Mouse (Mus musculus): ENCODE measurements at regions not wholly inside any gene's neighbourhood (a gene's known extent, or its start where the extent isn't known, plus 50 kb on each side); places are given as distances from the start of the nearest gene placed in this dataset.

- no peak for DNase-seq (ENCODE audit: low spot score)
Observed at GRCm38 (mm10) chr6:93488441-93488955, 545.2 kb upstream of the Adamts9 start.

- DNase-seq (ENCODE audit: low spot score): no peak
Observed at GRCm38 (mm10) chr6:93478521-93478920, 535.2 kb upstream of the Adamts9 start.

- DNase-seq (ENCODE audit: low spot score): no peak
Observed at GRCm38 (mm10) chr6:93474981-93475380, 531.7 kb upstream of the Adamts9 start.

GRCm38 (mm10) chr6:93467867-93468266 is 524.6 kb upstream of the Adamts9 start:
- DNase-seq (ENCODE audit: low spot score): no peak

GRCm38 (mm10) chr6:93462861-93463260 is 519.6 kb upstream of the Adamts9 start:
- no peak for DNase-seq (ENCODE audit: low spot score)

- DNase-seq (ENCODE audit: low spot score): no peak
Observed at GRCm38 (mm10) chr6:93461374-93461773, 518.1 kb upstream of the Adamts9 start.

- DNase-seq (ENCODE audit: low spot score): no peak
Observed at GRCm38 (mm10) chr6:93457613-93458012, 514.3 kb upstream of the Adamts9 start.

- DNase-seq (ENCODE audit: low spot score): no peak
Observed at GRCm38 (mm10) chr6:93456383-93457033, 513.2 kb upstream of the Adamts9 start.

GRCm38 (mm10) chr6:93445568-93445967 is 502.3 kb upstream of the Adamts9 start:
- peak; percentile 64 for DNase-seq (ENCODE audit: low spot score)

- peak; percentile 12 for DNase-seq (ENCODE audit: low spot score)
Observed at GRCm38 (mm10) chr6:93445124-93445523, 501.8 kb upstream of the Adamts9 start.

- no peak for DNase-seq (ENCODE audit: low spot score)
Observed at GRCm38 (mm10) chr6:93443766-93444557, 500.7 kb upstream of the Adamts9 start.

- no peak for DNase-seq (ENCODE audit: low spot score)
Observed at GRCm38 (mm10) chr6:93433446-93433845, 490.2 kb upstream of the Adamts9 start.

- DNase-seq (ENCODE audit: low spot score): no peak
Observed at GRCm38 (mm10) chr6:93426141-93426540, 482.8 kb upstream of the Adamts9 start.

- no peak for DNase-seq (ENCODE audit: low spot score)
Observed at GRCm38 (mm10) chr6:93422906-93423305, 479.6 kb upstream of the Adamts9 start.

GRCm38 (mm10) chr6:93422253-93422652 is 479.0 kb upstream of the Adamts9 start:
- DNase-seq (ENCODE audit: low spot score): no peak

- DNase-seq (ENCODE audit: low spot score): no peak
Observed at GRCm38 (mm10) chr6:93417625-93418024, 474.3 kb upstream of the Adamts9 start.

GRCm38 (mm10) chr6:93416006-93416405 is 472.7 kb upstream of the Adamts9 start:
- DNase-seq (ENCODE audit: low spot score): no peak

GRCm38 (mm10) chr6:93411077-93411452 is 467.8 kb upstream of the Adamts9 start:
- no peak for DNase-seq (ENCODE audit: low spot score)

- no peak for DNase-seq (ENCODE audit: low spot score)
Observed at GRCm38 (mm10) chr6:93410416-93411076, 467.3 kb upstream of the Adamts9 start.

GRCm38 (mm10) chr6:93398551-93398950 is 455.3 kb upstream of the Adamts9 start:
- DNase-seq (ENCODE audit: low spot score): no peak

- no peak for DNase-seq (ENCODE audit: low spot score)
Observed at GRCm38 (mm10) chr6:93397074-93397473, 453.8 kb upstream of the Adamts9 start.

GRCm38 (mm10) chr6:93395952-93396351 is 452.7 kb upstream of the Adamts9 start:
- no peak for DNase-seq (ENCODE audit: low spot score)

GRCm38 (mm10) chr6:93395296-93395695 is 452.0 kb upstream of the Adamts9 start:
- no peak for DNase-seq (ENCODE audit: low spot score)

Measured in urinary bladder, postnatal 14 days (tissue).